Mouse (Mus musculus) CH12F3 (cell line): ENCODE results near the gene Eprs.

Experiments used
- in situ Hi-C: fragments of 300-500 bp; cut with MboI; formaldehyde crosslinking; loops from 2 replicates; pipeline ENCODE4 v1.14.3; 2020; ENCODE audit warnings: low sequenced_read_pairs

The Eprs gene

DNA sequence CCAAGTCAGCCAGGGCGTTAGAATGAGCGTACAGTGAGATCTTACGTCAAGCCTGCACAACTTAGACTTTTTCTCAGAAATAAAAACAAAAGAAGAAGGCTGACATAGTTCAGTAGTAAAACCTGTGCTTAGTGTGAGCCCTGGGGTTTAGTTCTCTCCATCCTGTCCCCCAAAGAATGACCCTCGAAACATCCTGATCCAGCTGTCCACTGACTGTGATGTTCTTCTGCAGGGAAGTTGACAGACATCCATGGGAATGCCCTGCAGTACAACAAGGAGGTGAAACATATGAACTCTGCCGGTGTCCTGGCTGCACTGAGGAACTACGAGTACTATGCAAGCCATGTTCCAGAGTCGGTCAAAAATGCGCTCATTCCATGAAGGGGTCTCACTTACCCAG, 6.6 kb upstream of the Eprs start:
- in situ Hi-C loops: no loop called here

- in situ Hi-C loops: no loop called here
Measured at GRCm38 (mm10) chr1:185358211-185358610, 4.6 kb upstream of the Eprs start.

DNA sequence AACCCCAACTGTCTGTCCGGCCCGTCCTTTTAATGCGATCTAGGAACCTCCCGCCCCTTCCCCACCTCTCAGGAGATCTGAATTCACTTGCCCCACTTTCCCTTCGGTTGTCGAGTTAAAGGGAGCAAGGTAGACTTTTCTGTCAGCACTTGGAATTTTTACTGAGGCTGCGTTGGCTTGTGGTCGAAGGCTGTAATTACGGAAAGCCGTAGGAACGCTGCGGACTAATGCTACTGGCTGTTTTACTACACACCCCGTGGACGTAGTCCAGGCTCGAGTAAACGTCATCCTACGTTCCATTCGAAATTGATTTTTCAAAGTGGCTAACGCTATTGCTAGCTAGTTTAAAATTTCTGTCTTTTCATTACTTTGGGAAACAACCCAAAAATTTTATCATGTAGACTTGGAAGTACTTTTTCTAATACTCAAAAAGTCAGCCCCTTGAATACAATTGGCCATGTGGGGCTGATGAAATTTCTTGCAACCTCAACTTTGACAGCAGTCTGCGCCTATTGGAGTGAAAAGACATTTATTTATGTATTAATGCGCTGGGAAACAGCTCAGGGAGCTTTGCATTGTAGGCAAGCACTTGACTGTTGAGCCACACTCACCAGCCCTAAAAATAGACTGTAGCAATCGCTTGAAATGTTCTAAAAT, 810 bp downstream of the Eprs start:
- in situ Hi-C loops: no loop called here

- in situ Hi-C loops: no loop called here
Measured at GRCm38 (mm10) chr1:185364183-185364540, 1.3 kb downstream of the Eprs start.

DNA sequence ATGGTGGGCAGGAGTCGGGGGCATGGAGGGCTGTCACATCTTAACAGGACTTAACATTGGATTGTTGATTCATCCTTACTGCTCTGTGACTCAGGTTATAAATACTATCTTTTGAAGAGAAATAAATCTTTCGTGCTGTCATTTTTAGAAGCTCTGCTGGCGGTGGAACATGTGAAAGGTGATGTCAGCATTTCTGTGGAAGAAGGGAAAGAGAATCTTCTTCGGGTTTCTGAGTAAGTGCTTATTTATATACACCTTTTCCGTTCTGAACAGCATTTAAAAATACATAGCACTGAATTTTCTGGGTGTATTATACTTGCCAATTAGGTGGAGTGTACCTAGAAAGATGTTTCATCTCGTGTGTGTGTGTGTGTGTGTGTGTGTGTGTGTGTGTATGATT, 4.5 kb downstream of the Eprs start:
- in situ Hi-C loops: no loop called here

DNA sequence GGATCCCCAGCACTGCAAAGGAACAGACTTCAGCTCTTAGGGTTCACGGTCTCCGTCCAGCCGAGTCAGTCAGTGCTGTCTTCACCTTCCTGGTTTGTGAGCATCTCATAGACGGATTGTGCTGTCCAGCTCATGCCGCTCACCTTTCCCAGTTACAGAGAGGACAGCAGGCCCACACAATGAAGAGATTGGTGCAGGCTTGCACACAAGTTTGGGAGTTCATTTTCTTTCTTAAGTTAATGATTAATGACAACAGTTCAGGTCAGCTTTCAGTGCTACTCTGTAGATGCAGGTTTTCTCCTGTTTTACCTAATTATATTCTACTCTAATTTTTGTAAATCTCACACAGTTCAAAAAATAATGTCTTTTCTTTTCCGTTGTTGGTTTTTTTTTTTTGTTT, 7.1 kb downstream of the Eprs start:
- in situ Hi-C loops: no loop called here

DNA sequence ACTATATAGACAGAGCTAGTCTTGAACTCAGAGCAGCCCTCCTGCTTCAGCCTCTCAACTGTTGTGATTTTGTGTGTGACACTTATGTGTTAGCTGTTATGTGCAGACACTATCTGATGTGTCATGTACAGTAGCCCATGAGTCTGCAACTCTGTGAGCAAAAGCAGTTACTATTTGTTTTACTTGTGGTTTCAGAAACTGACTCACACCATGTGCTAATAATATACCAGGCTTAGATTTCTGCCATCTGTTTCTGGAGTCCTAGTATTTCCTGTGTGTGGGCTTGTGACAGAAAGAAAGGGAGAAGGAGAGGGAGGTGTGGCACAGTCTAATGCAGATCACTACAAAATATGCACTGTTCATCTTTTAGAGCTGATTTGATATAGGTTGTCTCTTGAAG, 13.5 kb downstream of the Eprs start:
- in situ Hi-C loops: no loop called here

DNA sequence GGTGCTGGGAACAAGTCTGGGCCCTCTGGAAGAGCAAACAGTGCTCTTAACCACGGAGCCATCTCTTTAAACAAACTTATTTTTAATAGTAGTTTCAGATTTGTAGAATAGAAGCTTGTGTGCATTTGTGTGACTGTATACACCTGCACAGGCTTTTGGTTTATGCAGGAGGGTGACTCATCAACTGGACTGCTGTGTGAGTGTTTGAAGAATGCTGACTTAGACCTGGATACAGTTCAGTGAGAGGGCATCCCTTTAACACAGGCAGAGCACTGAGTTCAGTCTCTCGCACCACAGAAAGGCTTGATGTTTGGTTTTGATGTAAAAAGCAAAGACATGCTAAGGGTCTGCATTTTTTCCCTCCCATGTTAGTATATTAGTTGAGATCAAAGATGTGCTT, 14.6 kb downstream of the Eprs start:
- in situ Hi-C loops: no loop called here

DNA sequence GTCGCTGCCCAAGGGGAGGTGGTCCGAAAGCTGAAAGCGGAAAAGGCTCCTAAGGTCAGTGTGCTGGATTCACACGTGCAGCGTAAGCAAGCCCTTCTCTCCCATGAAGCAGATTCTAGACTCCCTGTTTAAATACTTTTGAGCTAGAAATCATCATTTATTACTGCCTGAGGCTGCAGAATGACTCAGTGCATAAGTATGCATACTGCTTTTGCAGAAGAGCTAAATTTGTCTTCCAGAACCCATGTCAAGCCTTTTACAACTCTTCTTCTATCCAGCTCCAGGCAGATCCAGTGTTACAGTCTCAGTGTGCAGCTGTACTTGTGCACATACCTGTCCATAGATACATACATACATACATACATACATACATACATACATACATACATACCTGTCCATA, 38.8 kb downstream of the Eprs start:
- in situ Hi-C loops: no loop called here

DNA sequence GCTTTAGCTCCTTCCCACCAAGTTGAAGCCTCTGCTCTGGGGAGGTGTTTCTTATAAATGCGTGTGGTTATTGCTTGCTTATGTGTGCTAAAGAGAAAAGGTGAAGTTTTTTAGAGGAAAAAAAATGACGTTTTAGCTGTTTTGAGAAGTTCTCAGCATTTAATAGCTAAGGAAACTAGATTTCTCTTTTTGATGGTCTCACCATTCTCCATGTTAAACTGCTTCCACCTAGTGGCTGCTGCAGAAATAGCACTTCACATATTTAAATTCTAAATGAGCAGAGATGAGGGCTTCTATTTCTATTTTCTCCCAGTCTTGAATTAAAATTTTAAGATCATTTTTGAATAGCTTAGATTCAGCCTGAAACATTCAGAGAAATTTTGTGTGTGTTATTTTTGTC, 41.2 kb downstream of the Eprs start:
- in situ Hi-C loops: no loop called here

GRCm38 (mm10) chr1:185405921-185406320, 43.1 kb downstream of the Eprs start:
- in situ Hi-C loops: no loop called here

- in situ Hi-C loops: no loop called here
Measured at GRCm38 (mm10) chr1:185409831-185410230, 47.0 kb downstream of the Eprs start.

DNA sequence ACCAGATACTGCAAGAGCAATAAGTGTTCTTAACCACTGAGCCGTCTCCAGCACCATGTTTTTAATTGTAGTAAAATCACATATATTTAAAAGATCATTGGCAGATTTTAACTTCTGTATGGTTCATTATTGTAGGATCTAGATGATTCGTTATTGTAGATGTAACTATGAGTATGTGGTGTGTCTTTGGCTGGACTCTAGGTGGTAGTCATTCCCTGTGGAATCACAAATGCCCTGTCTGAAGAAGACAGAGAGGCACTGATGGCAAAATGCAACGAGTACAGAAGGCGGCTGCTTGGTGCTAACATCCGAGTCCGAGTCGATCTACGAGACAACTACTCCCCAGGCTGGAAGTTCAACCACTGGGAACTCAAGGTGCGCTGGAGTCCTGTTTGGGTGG, 55.2 kb downstream of the Eprs start:
- in situ Hi-C loops: no loop called here

DNA sequence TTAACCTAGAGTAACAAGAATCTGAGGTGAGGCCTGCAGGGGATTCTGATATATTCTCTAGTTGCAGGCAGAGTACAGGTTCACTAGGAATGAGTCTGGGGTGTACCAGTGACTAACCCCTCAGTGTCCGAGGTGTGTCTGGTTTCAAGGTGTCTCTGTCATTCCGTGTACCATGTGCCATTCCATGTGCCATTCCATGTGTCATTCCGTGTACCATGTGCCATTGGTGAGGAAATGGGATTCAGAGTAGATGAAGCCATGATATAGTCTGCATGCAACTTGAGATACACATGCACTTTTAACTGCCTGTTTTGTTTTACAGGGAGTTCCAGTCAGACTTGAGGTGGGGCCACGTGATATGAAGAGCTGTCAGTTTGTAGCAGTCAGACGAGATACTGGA, 57.0 kb downstream of the Eprs start:
- in situ Hi-C loops: no loop called here

DNA sequence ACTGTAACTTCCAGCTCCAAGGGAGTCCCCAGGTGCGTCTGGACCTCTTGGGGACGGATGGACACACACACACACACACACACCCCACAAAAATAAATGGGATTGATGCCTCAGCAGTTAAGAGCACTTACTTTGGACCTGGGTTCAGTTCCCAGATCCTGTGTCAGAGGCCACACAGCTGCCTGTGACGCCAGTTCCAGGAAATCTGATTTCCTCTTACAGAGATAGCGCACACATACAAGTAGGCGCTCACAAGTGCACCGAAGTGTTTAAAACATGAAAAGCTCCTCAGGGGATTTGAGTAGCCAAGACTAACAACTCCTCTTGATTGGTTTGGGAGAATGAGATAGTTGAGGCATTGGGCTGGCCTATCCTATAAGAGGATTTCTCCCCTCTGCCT, 57.9 kb downstream of the Eprs start:
- in situ Hi-C loops: no loop called here

DNA sequence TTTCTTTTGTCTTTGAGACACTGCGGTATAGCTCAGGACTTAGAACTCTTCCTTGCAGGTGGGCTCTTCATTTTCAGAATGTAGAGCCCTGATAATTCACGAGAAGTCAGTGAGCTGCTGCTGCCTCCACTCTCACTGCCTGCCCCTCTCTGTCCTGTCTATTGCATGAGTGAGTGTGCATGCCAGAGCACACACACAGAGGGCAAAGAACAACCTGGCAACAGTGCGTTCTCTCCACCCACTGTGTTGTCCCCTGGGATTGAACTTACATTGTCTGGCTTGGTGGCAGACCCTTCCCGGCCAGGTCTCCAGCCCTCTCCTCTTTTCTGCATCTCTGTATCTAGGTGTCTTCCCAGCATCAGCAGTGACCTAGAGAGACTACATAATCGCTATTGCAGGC, 63.7 kb downstream of the Eprs start:
- in situ Hi-C loops: no loop called here

- in situ Hi-C loops: no loop called here
Measured at GRCm38 (mm10) chr1:185430488-185430887, 67.6 kb downstream of the Eprs start.

- in situ Hi-C loops: no loop called here
Measured at GRCm38 (mm10) chr1:185431245-185431997, 68.6 kb downstream of the Eprs start.

DNA sequence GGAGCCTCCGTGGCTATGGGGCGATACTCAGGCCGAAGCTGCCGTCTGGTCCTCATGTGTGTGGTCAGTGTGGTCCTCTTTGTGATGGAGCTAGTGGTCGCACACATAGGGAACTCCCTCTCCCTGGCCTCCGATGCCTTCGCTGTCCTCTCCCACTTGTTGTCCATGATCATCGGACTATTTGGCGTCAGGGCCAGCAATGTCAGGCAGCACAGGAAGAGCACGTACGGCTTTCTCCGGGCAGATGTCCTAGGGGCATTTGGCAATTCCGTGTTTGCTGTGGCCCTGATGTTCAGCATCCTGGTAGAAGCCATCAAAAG, 69.1 kb downstream of the Eprs start:
- in situ Hi-C loops: no loop called here

DNA sequence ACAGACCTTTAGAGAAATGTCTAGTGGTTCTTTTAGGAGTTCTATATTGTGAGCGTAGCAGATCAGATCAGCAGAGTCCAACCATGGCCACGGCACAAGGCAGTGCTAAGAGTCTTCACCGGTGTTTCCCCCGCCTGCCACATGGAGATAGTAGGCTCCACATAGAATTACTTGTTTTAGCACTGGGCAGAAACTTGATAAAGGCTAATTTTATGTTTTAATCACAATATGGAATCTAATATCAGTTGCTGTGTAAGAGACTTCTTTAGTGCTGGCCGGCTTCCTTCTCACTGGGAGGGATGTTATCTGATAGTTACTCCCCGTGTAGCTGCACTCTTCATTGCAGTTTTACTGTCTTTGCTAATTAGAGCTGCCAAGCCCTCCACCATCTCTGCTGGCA, 70.3 kb downstream of the Eprs start:
- in situ Hi-C loops: no loop called here

DNA sequence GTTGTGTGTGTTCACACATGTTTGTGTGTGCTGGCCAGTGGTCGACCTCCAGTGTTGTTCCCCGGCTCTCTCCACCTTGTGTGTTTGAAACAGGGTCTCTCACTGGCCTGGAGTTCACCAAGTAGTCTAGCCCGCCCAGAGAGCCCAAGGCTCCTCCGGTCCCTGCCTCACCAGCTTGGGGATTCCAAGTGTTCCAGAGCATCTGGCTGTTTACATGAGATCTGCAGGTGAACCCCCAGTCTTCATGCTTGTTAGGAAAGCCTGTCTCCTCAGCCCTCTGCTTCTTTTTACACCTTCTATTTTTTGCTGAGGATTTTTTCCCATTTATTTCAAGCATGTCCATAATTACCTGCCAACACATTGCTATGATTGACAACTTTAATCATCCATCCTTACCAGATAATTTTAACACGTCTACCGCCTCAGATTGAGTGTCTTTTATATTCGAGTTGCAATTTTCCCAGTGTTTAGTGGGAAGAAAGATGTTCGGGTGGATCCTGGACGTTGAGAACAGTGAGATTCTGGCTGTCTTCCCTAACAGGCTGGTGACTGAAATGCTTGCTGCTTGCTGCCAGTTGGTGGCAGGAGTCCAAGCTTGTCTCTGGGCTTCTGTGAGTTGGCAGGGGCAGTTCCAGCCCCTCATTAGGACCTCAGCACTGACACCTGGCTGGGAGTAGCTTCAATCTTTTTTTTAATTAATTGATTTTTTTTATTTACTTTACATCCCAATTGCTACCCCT, 76.2 kb downstream of the Eprs start:
- in situ Hi-C loops: no loop called here

DNA sequence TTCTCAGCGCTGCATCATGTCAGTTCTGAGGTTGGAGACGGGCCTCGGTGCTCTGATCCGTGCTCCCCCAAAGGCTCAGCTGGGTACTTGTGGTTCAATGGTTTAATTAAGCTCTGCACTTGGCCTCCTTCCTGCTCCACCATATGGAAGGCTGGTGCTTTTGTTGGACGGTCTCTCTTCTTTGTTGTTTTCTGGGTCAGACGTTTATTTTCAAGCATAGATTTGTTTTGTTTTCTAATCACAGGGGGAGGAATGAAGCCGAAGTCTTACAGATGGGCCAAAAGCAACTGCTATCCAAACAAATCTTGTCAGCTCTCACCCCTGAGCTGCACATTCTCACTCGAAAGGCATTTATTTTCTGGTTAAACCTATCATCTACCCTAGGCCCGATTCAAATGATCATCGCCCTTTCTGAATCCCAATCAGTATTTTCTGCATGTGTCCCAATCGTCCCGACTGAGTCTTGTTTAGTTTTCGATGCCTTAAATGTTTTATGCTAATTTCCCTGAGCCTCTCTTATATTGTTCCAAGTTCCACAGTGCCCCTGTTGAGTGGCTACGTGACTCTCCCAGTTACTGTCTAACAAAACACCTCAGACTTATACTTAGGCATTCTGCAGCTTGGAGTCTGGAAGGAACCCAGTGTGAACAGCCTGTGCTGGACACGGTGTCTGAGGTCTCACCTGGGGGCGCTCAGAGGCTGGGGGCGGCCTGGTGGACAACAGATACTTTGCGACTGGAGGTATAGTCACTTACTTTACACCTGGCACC, 79.0 kb downstream of the Eprs start:
- in situ Hi-C loops: no loop called here
